Mouse (Mus musculus): Measurements from ENCODE around the gene Cpne6.

The Cpne6 gene

GRCm38 (mm10) chr14:55510125-55510731 is at the start of gene Cpne6:
Cpne6 (plus strand) TSS chr14:55510445.
- in situ Hi-C loops (cut with MboI, MseI) = loop anchor here in 1 of 2 experiments (25.0 kb wide), 1 partner anchor 1248 kb away; the partner anchor contains the start of genes Abhd4 and Dad1

DNA sequence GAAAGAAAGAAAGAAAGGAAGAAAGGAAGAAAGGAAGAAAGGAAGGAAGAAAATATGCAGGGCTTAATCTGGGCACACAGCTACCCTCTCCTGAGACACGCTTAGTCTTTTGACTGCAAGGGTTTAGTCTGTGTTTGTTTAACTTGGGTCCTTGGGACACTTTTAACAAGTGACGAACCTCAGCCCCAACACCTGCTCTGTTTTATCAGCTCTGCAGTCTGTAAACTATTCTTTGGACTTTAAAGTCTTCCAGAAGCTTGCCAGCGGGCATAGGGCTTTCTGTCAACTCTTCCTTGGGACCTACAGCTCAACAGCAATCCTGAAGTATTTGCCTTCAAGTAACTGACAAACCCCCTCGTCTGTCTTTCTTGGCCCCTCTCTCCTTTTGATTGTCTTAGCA is 48.5 kb upstream of the Cpne6 start:
- in situ Hi-C loops (cut with MboI, MseI) = no loop called here

DNA sequence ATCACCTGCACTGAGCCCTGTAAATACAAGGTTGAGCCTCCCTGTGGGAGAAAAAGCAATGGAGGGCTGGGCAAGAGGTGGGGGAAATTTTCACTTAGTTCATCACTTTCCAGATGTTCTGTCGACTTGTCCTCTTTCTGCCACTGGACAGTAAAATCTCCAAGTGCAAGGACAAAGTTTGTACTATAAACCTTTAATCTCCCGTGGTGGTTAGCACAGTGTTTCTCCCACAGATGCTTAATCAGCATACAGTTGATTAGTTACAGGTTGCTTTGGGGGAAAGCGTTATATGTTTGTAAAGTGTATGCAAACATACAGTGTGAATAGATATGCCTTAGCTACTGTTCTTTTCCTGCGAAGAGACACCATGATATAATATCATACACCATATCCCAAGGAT is 43.8 kb upstream of the Cpne6 start:
- in situ Hi-C loops (cut with MboI, MseI) = no loop called here

GRCm38 (mm10) chr14:55467108-55467507 is 43.1 kb upstream of the Cpne6 start:
- in situ Hi-C loops (cut with MboI, MseI) = no loop called here

DNA sequence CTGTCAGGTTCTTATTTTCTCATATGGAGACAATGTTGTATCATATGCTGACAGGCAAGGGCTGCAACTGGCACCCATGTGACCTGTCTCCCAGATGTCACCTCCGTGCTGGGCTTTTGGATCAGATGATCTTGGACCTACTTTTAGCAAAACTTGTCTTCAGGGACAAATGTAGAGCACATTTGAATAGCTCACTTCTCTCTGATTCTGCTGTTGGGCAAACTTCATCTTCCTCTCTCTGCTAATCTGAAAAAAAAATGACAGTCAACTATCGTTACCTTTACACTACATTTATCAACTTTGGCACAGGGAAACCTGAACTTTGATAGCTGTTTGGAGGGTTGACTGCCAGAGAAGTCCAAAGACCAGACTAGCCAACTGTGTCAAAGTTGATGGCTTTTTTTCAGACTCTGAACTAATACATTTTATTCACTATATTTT is 41.9 kb upstream of the Cpne6 start:
- in situ Hi-C loops (cut with MboI, MseI) = no loop called here

DNA sequence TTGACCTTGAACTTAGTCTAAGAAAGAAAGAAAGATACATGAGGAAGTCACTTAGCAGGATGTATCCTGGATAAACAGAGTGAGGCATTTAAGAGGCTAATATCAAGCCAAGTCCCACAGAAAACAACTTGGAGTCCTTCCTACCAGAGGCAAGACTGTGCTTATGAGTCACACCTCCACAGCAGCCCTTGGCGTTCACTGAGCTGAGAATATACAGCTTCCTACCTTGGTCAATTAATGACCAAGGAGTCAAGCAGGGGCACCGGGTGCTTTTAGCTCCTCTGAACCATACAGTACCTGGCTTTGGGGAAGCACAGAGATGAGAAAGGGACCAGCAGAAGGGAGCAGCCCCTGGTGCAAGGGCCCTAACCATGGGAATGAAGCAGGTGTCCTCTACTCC is 41.2 kb upstream of the Cpne6 start:
- in situ Hi-C loops (cut with MboI, MseI) = no loop called here

GRCm38 (mm10) chr14:55469821-55470220 is 40.4 kb upstream of the Cpne6 start:
- in situ Hi-C loops (cut with MboI, MseI) = no loop called here

- in situ Hi-C loops (cut with MboI, MseI) = no loop called here
These were observed 39.4 kb upstream of the Cpne6 start for GRCm38 (mm10) chr14:55470806-55471205.

GRCm38 (mm10) chr14:55475654-55476053 is 34.6 kb upstream of the Cpne6 start:
- in situ Hi-C loops (cut with MboI, MseI) = no loop called here

GRCm38 (mm10) chr14:55477421-55477820 is 32.8 kb upstream of the Cpne6 start:
- in situ Hi-C loops (cut with MboI, MseI) = no loop called here

DNA sequence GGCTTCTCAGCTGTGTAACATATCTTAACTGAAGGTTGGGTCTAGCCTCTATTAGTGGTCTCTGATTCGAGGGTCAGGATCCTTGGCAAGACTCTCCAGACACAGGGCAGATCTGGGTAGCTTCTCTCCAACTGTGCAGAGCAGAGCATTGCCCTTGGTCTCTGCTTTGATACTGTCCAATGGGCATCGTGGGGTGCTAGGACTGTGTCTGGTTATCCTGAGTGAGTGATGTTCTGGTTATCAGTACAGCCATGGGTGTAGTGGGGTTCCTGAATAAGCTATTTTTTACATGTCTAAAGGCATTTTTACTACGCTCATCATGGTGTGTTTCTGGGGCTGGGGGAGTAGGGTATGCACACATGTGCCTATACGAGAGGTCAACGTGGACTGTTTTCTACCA is 32.4 kb upstream of the Cpne6 start:
- in situ Hi-C loops (cut with MboI, MseI) = no loop called here

DNA sequence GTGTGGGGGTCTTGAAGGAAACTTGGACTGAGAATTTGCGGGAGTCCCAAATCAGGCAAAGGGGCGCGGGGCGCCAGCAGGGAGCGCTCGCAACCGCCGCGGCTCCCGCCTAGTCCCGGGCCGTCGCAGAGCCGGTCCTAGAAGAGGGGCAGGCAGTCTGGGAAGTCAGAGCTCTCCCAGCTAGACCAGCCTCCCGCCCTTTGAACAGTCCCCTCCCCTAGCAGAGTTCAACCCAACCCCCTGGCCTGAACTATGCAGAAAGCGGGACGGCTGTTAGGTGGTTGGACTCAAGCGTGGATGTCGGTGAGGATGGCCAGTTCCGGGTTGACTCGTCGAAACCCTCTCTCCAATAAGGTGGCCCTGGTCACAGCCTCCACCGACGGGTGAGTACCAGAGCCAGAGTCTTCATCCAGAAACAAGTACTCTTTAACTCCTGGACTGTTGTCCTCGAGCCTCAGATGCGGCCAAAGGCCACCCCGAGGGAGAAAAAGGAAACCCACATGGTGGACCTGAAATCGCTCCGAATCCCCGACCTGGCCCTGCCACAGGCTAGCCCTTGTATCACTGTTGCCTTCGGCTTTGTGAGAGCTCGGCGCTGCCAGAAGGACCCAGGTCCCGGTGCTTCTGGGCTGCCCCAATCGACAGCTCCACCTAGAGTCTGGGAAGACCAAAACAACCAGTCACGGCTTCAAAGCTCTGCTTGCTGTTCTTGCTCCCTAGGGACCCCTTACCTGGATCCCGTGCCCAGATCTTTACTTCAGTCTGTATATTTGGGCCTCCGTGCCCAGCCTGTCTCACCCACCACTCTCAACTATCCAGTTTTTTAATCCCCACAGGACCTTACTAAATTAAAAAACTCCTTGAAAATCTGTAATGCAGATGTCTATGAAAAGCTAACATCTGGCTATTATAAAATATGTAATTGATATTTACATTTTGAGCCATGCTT is 31.3 kb upstream of the Cpne6 start, which contains the start of gene Dhrs4:
Dhrs4 (plus strand) TSS at position 108 of the 949 bp plus-strand sequence.
- in situ Hi-C loops (cut with MboI, MseI) = no loop called here

DNA sequence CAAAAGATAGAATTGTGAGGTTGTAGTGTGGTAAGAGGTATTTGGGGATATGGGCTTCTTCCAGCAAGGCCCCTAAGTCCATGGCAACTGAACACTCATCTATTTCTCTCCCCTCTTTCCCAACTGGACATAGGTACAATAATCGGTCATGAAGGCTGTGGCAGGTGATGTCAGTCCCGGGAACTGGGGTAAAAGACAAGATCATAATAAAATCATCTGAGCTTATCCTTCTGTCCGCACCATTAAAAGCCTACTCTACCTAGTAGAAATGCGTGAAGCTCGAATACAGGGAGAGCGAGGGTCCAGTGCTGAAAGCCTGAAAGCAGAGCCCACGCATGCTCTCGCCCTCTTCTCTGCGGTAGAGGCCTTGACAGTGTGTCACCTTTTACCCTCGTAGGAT is 30.6 kb upstream of the Cpne6 start:
- in situ Hi-C loops (cut with MboI, MseI) = no loop called here

DNA sequence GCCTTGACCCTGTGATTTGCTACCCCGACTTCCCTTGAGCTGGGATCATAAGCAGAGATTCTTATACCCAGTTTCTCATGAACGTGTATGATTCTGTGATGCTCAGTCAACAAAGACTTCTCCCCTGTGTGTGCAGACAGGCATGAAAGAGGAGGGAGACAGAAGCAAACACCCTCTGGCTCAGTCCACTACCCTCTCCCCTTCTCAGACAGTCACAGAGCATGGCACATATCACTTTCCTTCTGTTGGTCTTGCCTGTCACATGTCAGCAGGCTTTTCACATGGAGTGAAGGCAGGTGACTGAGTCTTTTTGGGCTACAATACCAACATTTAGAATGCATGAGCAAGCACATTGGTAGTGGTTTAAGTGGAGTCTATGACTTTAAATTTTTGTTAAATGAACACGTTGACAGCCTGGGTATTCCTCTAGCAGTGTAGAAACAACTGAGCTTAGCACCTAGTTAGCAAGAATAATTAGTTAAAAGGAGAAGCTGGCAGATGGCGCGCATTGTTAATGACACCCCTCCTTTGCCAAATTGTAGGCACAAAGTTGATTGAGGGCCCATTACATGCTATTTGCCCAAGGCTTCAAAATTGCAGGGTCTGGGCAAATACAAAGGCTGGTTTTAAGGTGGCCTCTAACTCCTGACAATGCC is 25.7 kb upstream of the Cpne6 start:
- in situ Hi-C loops (cut with MboI, MseI) = no loop called here

- in situ Hi-C loops (cut with MboI, MseI) = no loop called here
These were observed 23.4 kb upstream of the Cpne6 start for GRCm38 (mm10) chr14:55486836-55487235.

GRCm38 (mm10) chr14:55490361-55491201 is 19.7 kb upstream of the Cpne6 start, which contains the start of gene Carmil3:
Carmil3 (plus strand) TSS chr14:55490651.
- in situ Hi-C loops (cut with MboI, MseI) = no loop called here

GRCm38 (mm10) chr14:55491291-55491833 is 18.9 kb upstream of the Cpne6 start:
- in situ Hi-C loops (cut with MboI, MseI) = no loop called here

DNA sequence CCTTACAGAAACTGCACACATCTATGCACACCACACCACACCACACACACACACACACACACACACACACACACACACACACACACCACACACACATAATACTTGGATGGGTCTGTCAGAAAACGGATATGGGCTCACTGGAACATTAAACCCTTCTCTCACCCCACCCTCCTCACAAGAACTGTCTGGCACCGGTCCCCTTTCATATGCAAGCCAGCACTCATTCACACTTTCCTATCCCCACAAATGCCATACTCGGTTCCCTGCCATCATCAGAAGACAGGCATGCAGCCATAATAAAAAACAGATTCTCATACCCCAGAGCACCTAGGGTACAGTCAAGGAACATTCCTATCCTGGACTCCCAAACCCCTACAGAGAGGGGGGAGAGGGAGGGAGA is 18.1 kb upstream of the Cpne6 start:
- in situ Hi-C loops (cut with MboI, MseI) = no loop called here

GRCm38 (mm10) chr14:55495509-55496240 is 14.6 kb upstream of the Cpne6 start:
- in situ Hi-C loops (cut with MboI, MseI) = loop anchor here (5.0 kb wide), 1 partner anchor 37 kb away; no protein-coding TSS in a partner anchor

All from T-helper 17 cell (primary cell).